Mouse (Mus musculus) embryo, embryonic 10.5 days (tissue): ENCODE measurements at regions not wholly inside any gene's neighbourhood (a gene's known extent, or its start where the extent isn't known, plus 50 kb on each side); places are given as distances from the start of the nearest gene placed in this dataset.
"Not testable (repeated sequence)": the region's sequence is repeated elsewhere in the genome, so short reads cannot be mapped to it uniquely, and the experiment has no call there.

Experiments used
- DNase-seq: peaks from one replicate; pipeline ENCODE4 v3.0.0-alpha.2; 2015; ENCODE audit warnings: low spot score

DNA sequence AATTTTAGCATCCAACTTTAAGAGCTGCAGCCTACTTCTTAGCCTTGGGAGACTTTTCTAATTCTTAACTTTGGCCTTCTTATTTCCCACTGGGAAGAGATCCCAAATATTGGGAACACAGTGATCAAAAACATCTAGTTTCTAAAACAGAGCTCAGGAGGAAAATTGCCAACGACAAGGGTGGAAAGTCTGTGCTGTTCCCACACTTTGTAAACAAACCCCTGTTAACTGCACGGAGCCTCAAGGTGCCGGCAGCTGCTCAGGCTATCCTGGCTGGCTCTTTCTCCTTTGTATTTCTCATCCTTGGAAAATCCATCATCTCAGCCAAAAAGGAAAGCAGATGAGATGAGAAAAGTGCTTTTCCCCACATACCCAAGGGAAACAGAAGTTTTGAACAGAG, 84.9 kb downstream of the Impad1 start:
- DNase-seq: no peak

DNA sequence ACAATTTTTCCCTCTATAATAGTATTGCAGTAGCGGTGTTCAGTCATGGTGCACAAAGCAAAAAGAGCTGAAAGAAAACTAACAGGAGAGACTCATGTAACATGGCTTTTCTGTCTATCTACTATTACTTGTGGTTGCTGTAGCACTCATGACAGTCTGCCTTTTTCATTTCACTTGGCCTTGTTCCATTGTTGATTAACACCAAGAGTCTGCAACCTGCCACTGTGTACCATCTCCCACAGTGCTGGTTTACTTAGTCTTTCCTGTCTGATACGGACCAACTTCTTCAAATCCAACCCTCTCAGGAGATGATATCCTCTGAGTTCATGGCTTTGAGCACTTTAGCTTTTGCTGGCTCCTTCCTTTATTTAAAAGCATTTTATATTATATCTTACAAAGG, 94.1 kb downstream of the Impad1 start:
- no peak for DNase-seq

DNA sequence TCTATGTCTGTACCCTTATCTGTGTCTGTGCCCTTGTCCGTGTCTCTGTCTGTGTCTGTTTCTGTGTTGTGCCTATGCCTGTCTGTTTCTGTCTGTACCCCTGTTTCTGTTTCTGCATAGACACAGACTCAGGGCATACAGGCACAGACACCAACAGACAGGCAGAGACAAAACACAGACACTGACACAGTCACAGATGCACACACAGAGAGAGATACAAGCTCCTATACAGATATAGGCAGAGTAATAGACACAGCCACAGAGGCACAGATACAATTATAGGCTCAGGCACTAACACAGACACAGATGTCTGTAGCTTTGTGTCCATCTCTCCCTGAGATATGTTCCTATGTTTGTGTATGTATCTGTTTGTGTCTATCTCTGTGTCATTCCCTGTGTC, 97.7 kb downstream of the Impad1 start:
- DNase-seq: no peak

DNA sequence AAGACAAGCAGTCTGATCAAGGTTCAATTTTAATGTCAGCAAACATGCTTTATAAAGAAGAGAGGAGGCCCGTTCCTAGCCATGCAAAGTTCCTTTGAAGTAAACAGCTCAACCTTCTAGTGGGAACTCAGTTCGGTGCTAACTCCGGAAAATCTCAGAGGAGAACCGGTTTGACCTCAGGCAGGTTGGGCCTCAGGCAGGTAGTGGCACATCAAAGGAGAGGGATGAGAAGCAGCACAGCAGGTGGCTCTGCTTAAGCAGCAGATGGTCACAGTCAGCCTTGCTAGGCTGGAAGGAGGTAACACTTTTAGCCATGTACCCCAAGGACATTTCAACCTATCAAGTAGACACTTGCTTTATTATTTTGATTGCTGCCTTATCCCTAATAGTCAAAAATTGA, 106.2 kb downstream of the Impad1 start:
- no peak for DNase-seq

DNA sequence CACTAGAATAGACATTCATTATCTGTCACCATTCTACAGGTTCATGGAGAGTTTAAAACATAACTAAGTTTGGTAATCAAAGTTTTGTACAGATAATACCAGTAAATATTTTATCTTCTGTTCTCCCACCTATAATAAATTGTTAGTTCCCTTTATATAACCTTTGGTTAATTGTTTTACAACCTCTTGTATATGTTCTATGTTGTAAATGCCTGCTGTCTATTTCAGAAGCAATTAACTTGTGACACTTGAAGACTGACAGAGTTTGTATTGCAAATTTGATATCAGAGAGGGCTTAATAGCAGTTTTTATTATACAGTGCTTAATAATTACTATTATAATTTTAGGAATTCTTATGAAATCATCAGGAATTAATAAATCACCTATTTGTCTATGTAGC, 118.5 kb downstream of the Impad1 start:
- DNase-seq: no peak

DNA sequence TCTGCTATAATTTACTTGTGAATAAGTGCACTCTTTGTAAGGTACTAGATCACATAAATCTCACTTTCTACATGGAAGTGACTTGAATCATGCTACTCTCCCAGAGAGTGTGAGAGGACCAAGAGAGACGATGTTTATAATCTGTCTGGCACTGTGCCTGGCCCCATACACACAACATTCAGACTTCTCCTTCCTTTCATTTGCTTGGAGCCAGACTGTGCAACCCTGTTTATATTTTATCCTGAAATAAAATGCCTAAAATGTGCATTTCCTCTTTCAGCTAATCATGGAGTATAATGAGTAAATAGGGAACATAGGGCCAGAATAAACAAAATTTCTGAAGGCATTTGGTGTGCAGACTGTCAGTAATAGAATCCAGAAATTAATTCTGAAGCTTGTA, 142.9 kb downstream of the Impad1 start:
- no peak for DNase-seq

DNA sequence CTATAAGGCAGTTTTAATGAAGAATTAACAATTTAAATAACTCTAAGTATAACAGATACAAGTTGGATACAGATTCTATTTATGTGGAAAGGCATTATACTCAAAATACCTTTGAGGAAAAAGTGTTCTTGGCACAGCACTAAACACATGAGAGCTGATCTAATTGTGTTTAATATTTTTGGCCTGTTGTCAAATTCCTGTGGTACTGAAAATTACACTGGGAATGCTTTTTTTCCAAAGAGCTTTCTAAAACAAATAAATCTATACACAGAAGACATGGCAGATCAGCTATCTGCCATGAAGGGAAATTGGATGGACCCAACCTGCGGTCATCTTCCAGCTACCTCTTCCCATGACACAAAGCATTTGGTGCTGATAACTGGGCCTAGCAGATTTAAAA, 147.9 kb downstream of the Impad1 start:
- DNase-seq: no peak

DNA sequence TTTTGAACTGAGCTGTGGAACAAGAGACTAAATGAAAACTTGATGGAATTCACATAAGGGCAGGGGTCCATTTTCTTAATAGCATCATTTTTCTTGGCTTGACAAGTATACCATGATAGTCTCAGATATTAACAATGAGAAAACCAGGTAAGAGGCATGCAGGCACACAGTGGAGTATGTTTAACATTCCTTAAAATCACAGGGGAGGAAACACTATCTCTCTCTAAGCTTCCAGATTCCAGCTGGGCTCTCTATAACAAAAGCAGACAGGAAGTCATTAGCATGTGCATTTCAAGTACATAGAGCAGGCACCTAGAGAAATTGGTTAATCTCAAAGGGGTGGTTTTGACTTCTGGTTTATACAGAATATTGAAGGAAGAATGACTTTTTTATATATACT, 156.9 kb downstream of the Impad1 start:
- peak; percentile 18 for DNase-seq

DNA sequence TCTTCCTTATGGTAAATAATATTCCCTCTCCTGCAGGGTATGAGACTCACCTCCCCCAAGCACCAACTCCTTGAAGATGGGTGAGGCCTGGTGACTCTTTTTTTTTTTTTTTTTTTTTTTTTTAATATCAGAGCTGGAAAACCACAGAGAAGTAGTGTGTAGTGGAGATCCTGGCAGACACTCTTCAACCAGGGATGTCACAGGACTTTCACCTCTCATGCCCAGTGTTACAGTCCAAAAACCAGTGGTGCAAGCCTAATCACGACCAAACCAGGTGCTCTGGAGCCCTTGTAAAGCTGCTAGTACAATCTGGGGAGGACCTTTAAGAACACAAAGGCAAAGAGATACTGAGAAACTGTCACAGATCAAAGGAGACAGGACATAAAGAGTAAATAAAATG, 157.3 kb downstream of the Impad1 start:
- no peak for DNase-seq

DNA sequence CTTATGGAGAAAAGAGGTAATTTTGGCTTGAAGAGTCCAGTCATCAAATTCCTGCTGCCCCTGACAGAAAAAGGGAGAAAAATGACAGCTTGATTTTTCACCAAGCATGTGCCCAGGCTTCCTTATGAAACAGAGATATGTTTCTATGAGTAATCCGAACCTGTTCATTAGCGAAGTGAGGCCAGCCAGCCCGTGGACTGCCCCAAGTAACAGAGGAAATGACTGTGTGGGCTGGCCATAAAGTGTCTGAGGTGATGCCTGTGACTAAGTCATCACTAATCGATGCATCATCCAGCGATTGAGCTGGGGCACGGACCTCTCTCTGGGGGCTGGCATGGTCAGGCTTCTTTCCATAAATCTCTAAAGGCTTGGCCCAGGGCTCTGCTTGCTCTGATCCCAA, 157.8 kb downstream of the Impad1 start:
- no peak for DNase-seq

DNA sequence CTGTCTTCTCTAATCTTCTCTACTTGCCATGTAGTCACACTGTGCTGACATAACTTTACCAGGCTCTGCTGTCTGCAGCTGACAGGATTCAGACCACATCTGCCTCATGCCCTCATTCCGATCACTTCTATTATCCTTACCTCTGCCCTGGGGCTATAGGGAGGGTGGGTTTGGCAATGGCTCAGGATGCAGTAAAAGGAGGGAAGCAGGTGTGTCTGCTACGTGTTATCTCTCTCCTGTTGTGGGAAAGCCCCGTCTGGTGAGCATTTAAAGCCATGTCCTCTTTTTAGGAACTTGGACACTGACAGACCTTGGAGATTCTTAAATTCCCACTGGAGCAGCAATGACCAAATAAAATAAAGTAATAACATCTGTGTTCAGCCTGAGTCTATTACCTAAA, 158.5 kb downstream of the Impad1 start:
- no peak for DNase-seq

DNA sequence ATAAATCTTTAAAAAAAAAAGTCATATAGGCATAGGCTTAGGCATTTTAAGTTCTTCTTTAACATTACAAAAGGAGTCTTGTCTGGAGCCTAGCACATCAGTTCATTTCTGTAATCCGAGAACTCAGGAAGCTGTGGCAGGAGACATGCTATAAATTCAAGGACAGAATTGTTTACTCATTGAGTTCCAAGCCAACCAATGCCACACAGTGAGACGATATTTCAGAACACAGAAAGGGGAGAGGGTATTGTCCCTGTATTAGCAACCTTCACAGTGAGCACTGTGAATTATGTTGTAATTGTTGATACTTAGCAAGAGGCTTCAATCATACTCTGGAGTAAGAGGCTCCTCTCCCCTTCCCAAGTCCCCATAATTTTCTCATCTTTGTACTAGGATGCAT, 162.4 kb downstream of the Impad1 start:
- no peak for DNase-seq

DNA sequence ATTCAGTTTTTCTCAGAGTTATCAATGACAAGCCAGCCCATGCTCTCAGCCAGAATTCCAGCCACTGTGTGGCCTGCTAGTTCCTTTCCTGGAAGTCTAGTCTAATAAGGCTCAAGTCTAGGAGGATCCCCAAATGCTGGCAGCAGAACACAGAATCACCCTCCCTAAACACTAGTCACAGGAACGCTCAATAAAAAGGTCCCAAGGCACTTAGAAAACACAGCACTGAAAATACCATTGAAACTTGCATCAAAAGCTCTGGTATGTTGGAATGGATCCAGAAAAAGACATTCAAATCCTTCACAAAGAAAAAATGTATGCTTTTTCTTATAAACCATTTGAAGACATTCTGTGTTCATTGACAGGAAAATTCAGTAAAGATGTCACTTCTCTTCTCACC, 163.9 kb downstream of the Impad1 start:
- DNase-seq: no peak

DNA sequence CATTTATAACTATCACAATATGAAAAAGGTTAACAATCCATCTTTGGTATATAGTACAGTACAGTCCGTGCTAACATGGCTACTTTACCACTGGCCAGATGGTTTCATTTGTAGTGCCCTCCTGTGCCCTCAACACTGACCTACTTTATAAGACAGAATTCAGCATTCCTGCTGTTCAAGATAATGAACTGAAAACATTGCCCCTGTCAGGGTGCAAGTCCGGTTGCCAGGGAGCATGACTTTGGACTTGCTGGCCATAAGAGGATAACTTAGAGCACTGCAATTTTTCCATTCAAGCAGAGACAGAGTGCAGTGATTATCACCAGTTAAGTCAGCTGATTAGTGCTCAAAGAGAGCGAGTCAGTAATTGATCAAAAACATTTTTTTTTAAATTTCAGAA, 169.3 kb downstream of the Impad1 start:
- no peak for DNase-seq

DNA sequence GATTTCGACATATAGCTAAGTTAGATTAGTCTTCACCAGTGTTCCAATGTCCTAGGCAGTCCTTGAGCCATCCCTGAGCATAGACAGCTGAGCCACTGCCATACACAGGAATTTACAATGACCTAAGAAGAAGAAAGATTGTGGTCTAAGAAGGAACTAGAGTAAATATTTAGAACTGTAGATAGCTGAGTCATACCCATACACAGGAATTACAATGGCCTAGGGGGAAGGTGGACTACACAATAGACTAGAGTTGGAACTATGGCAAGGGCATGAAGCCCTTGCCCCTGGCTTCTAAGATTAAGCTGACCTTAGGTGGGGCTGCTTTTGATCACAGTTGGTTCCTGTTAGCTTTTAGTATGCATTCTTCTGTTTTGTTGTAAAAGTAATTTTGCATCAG, 173.0 kb downstream of the Impad1 start:
- DNase-seq: not testable (repeated sequence)

DNA sequence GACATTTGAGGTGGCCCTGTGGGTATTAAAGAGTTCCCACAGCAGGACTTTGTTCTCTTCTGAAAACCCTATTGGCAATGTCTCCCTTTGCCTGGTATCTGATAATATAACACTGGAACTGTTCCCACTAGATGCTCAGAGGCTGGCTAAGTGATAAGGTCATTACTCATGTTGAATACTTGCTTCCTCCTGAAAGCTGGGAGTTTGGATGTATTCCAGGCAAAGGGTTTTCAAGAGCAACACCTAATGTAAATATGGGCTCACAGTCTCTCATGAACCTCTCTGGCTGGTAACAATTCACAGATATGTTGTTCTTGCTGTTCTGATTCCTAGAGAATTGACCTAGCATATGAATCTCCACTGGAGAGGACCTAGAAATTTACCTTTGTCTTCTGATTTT, 178.6 kb downstream of the Impad1 start:
- no peak for DNase-seq
